Mouse (Mus musculus) hindbrain, embryonic 11.5 days (tissue): ENCODE data around the gene Zfp366. TPM values are rescaled to one million over a fixed set of nuclear protein-coding genes. Genes with fewer than 3 reads are reported as not detected.

Experiments used
- ATAC-seq: fragments of 200-750 bp; cut with Nextera tagmentation; 2 replicates; pipeline ENCODE4 v1.8.0; 2017; ENCODE audit warnings: mild to moderate bottlenecking, moderate TSS enrichment, moderate library complexity; ENCODE audit not compliant: low FRiP score
- DNase-seq: peaks from one replicate; pipeline ENCODE4 v3.0.0-alpha.2; 2015; ENCODE audit warnings: low spot score
- H3K27ac ChIP-seq: fragments of 300-500 bp; sonication (generic); 2 replicates; pipeline ENCODE4 v1.5.1; 2014; ENCODE audit warnings: mild to moderate bottlenecking, low read depth, low read length
- H3K27me3 ChIP-seq: fragments of 300-500 bp; sonication (generic); 2 replicates; pipeline ENCODE4 v1.6.1; 2014; ENCODE audit warnings: mild to moderate bottlenecking, low read length, moderate library complexity, mixed read lengths; ENCODE audit not compliant: control insufficient read depth, insufficient read depth
- H3K36me3 ChIP-seq: fragments of 300-500 bp; sonication (generic); 2 replicates; pipeline ENCODE4 v1.6.1; 2014; ENCODE audit warnings: mild to moderate bottlenecking, low read length, moderate library complexity, mixed read lengths; ENCODE audit not compliant: control insufficient read depth, insufficient read depth
- H3K4me1 ChIP-seq: fragments of 300-500 bp; sonication (generic); replicated peaks from 2 replicates; pipeline ENCODE4 v1.6.1; 2014; ENCODE audit warnings: low read length, mixed read lengths; ENCODE audit not compliant: control insufficient read depth, insufficient read depth
- H3K4me2 ChIP-seq: fragments of 300-500 bp; sonication (generic); replicated peaks from 2 replicates; pipeline ENCODE4 v1.6.1; 2014; ENCODE audit warnings: mild to moderate bottlenecking, low read depth, low read length
- H3K4me3 ChIP-seq: fragments of 300-500 bp; sonication (generic); 2 replicates; pipeline ENCODE4 v1.5.1; 2014; ENCODE audit warnings: low read depth, low read length
- H3K9ac ChIP-seq: fragments of 300-500 bp; sonication (generic); 2 replicates; pipeline ENCODE4 v1.6.1; 2014; ENCODE audit warnings: low read depth, low read length
- H3K9me3 ChIP-seq: fragments of 300-500 bp; sonication (generic); 2 replicates; pipeline ENCODE4 v1.6.1; 2016; ENCODE audit warnings: low read length; ENCODE audit not compliant: control insufficient read depth
- WGBS: fragments of 180-500 bp; shearing (Covaris S2); extraction: QIAGEN DNeasy Blood & Tissue Kit; methylation state at CpG from one replicate; pipeline ENCODE4 v1.1.7; 2014; 5-methylcytosine and 5-hydroxymethylcytosine counted together
- polyA plus RNA-seq: library from polyadenylated mRNA; unstranded; fragments of >200 nt; fragmentation: Nextera tagmentation; extraction: Ambion mirVana; gene quantifications from 2 replicates; pipeline ENCODE4 v1.2.1, GENCODE M21; 2014

Zfp366 gene
- polyA plus RNA-seq, result 0.91 and 0.95 TPM in 2 replicates

DNA sequence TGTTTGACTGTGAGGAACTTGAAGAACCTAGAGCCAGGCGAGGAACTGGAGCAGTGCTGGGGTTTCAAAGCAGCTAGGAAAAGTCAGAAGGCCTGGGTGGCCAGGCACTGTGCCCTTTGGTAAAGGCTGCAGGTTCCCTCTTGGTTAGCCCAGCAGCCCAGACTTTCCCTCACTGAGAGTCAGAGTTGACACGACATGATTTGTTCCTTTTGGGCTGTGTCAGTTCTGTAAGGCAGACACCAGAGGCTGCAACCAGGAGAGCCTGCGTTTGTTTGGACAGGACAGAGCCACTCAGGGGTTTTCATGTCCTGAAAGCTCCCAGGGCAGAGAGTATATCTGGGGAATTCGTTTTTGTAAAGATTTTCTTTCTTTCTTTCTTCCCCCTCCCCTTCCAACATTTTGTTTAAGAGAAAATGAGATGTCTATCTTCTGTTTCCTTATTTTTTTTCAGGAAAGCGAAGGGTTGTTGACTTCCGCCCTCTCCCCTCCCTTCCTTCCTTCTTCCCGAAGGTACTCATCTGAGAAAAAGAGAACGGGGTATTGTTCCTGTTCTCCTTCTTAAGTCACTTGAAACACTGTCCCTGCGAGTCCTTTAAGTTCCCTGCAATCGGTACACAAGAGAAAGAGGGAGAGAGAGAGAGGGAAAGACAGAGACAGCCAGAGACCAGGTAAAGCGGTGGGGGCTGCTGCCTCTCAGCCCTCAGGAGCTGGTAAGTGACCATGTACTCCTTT is at the start of gene Zfp366:
Gene Zfp366 (plus strand): TSS at position 669 of the 732 bp plus-strand sequence.
- no peak within 1 kb of the TSS for H3K4me2 ChIP-seq
- H3K4me1 ChIP-seq, result no peaks in the 10 kb centered on the region
- no peak for ATAC-seq
- WGBS, result 61% methylated on average over 11 of the region's 11 CpGs
- no peaks in the 10 kb centered on the region for H3K27me3 ChIP-seq
- no peak within 1 kb of the TSS for H3K27ac ChIP-seq
- no peak within 1 kb of the TSS for H3K4me3 ChIP-seq
- H3K36me3 ChIP-seq, result no peaks in the 10 kb centered on the region
- no peaks in the 10 kb centered on the region for H3K9me3 ChIP-seq
- no peak within 1 kb of the TSS for H3K9ac ChIP-seq
- no peak for DNase-seq

DNA sequence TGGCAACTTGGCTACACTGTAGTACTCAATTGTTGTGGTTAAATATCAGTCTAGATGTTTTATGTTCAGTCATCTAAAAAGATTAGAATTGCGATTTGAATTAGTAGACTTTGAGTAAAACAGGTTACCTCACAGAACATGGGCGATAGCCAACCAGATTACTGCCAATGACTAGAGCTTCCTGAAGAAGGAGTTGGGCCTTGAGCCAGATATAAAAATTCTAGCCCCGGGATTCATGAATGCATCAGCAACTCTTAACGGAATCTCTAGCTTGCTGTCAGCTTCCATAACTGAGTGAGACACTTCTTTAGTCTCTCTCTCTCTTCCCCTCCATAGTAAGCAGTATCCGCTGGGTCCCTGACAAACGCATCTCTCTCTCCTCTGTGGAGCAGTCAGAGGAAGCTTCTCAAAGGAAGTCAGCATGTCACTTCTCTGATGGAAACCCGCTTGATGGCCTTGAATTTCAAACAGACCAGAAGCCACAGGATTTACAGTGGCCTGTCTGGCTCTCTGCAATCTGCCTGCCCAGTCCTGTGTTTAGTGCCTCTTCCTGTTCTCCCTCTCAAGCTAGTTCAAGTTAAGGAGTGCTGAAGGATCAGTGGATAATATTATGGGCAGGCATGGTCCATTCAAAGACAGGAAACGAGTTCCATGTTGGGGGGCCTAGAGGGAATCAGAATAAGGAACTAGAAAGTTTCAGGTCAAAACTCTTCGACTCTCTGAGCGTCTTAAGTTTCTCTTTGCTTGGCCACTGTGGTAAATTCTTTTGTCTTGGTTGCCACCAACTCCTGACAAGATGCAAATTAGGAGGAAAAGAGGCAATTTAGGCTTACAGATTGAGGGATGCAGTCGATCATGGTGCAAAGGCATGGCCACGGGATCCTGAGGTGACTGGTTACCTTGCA is 46.0 kb upstream of the Zfp366 start:
- Histone ChIP-seq H3K4me3 (no peak overlapping the region), H3K4me2 (no peak overlapping the region), H3K9me3 (no peaks in the 10 kb centered on the region), H3K36me3 (no peaks in the 10 kb centered on the region), H3K9ac (no peak overlapping the region), H3K27ac (no peak overlapping the region), H3K27me3 (no peaks in the 10 kb centered on the region), H3K4me1 (no peaks in the 10 kb centered on the region)
- DNase-seq, result no peak
- 85% methylated on average over 12 of the region's 12 CpGs for WGBS
- ATAC-seq, result no peak

DNA sequence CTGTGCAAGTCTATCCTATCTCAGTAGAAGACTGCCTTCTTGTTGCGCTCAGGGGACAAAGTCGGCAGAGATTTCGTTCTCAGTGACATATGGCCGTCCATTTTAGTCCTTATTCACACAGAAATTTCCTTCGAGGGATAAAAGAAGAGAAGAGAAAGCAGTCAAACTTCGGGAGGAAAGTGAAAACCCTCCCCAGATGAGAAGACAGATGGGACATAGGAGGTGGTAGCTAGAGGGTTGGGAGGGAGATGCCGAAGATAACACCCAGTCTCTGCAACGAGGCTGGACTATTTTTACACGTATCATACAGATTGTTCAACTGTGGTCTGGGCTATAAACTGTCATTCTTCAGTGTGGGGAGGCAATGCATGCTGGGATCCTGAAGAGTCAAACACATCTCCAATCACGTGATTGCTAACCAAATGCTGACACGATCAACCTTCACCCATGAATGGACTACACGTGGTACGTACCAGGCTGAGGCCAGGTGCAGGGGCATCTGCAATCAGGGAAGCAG is 38.2 kb upstream of the Zfp366 start:
- no peaks in the 10 kb centered on the region for H3K36me3 ChIP-seq
- DNase-seq, result no peak
- H3K4me3 ChIP-seq, result no peak overlapping the region
- no peaks in the 10 kb centered on the region; the same call in 1 of the 2 replicates for H3K4me1 ChIP-seq
- H3K9ac ChIP-seq, result no peak overlapping the region
- H3K9me3 ChIP-seq, result no peaks in the 10 kb centered on the region
- WGBS, result 87% methylated on average over 13 of the region's 13 CpGs
- H3K4me2 ChIP-seq, result no peak overlapping the region
- no peak overlapping the region for H3K27ac ChIP-seq
- H3K27me3 ChIP-seq, result no peaks in the 10 kb centered on the region
- no peak for ATAC-seq

DNA sequence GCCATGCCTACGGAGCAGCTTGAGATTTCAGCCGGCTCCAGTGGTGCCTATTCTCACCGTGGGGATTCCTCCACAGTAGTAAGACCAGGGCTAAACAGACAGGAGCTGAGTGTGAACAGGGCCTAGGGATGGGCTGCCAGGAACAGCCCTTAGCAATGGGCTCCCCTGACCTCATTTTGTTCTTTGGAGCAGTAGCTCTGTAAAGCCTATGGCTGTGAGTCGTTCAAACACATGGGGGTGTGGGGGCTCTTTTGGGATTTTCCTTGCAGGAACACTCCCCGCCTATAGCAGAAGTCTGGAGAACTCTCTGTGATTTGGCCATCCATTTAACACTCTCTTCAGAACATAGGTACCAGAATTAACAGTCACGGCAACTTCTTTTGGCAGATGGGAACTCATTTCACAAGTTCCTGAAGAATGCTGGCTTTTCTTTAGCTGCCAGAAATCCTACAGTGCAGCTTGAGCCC is 36.9 kb upstream of the Zfp366 start:
- Histone ChIP-seq H3K9ac (no peak overlapping the region), H3K27me3 (no peaks in the 10 kb centered on the region), H3K27ac (no peak overlapping the region), H3K9me3 (no peaks in the 10 kb centered on the region), H3K4me3 (no peak overlapping the region), H3K36me3 (no peaks in the 10 kb centered on the region), H3K4me2 (no peak overlapping the region), H3K4me1 (no peaks in the 10 kb centered on the region; the same call in 1 of the 2 replicates)
- WGBS, result 73% methylated on average over 6 of the region's 6 CpGs
- ATAC-seq (no peak), DNase-seq (no peak)

DNA sequence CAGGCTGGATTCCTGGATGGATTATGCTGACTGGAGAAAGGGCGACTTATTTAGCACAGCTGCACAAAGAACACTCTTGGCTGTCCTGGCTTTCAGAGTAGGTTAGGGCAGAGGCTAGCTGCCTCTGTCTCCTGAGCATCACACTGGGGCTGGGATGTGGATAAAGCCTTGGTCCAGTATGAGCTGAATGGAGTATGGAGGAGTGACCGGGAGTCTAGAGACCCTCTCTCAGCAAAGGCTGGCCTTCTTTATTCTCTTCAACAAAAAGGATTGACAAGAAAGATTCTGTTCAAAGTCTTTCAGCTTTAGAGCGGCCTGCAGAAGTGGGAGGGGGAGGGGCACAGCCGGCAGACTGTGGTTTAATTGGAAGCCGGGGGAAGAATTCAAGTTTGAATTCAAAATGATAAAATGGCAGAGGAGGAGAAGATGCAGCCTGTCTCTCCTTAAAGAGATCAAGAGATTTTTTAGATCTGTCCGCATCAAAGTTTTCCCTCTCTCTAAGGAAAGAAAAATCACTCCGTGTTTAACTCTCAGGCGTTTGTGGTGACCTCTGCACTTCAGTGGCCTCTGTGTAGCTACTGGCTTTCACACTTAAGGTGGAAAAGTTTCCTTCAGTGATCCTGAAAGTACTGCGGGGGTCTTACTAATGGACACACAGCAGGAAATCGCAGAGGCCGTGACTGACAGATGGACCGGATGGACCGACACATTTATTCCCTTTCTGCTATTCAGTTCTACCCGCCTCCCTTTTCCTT is 34.9 kb upstream of the Zfp366 start:
- WGBS, result 29% methylated on average over 14 of the region's 14 CpGs
- no peak overlapping the region for H3K27ac ChIP-seq
- peak; percentile 51; the same call in 1 of the 2 replicates for ATAC-seq

DNA sequence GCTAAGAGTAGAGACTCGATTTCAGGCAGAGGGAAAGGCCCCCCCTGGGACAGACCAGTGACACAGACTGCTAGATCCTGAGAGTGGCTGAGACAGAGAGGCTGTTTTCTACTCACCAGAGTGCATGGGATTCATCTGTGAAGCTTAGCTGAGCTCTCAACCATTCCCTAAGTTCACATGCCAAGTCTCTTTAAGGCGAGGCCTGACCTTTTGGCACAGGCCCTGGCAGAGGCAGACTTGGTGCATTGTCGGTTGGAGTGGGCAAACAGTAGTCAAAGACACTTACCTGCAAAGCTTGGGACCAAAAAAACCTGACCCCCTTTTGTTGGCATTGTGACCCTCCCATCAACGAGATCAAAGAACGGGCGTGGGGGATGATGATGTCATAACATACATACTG is 34.0 kb upstream of the Zfp366 start:
- no peak overlapping the region for H3K9ac ChIP-seq
- DNase-seq (no peak), ATAC-seq (0 out of 2 replicates have a peak, but pooled peaks have one; percentile 30)
- 67% methylated on average over 6 of the region's 6 CpGs for WGBS
- H3K4me3 ChIP-seq, result no peak overlapping the region
- no peaks in the 10 kb centered on the region; the same call in 1 of the 2 replicates for H3K4me1 ChIP-seq
- no peak overlapping the region for H3K27ac ChIP-seq
- H3K9me3 ChIP-seq, result no peaks in the 10 kb centered on the region
- H3K36me3 ChIP-seq, result no peaks in the 10 kb centered on the region
- H3K27me3 ChIP-seq, result no peaks in the 10 kb centered on the region
- H3K4me2 ChIP-seq, result no peak overlapping the region

More for the DNA sequence above, 34.9 kb upstream of the Zfp366 start:
- Histone ChIP-seq H3K9ac (no peak overlapping the region), H3K4me2 (no peak overlapping the region), H3K9me3 (no peaks in the 10 kb centered on the region), H3K27me3 (no peaks in the 10 kb centered on the region), H3K4me1 (no peaks in the 10 kb centered on the region; the same call in 1 of the 2 replicates), H3K36me3 (no peaks in the 10 kb centered on the region), H3K4me3 (no peak overlapping the region)
- DNase-seq, result peak; percentile 51

DNA sequence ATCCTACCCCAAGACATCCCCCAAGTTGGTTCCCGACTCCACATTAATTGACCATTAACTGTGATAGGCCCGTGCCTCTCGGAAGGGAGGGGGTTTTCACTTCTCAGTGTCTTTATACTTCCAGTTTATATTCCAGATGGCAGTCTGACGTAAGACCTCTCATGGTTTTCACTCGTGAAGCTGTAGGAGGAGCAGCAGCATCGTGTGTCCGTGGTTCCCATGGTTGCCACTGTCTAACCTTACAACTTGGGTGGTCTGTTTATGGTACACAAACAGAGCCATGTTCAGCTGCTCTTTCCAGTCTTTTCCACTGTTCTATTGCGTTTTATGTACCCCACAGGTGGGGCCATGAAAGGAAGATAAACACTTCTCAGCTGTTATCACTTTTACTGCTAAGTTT is 33.5 kb upstream of the Zfp366 start:
- 46% methylated on average over 8 of the region's 8 CpGs for WGBS
- Histone ChIP-seq H3K27ac (no peak overlapping the region), H3K36me3 (no peaks in the 10 kb centered on the region), H3K4me2 (no peak overlapping the region), H3K4me3 (no peak overlapping the region), H3K9ac (no peak overlapping the region), H3K4me1 (no peaks in the 10 kb centered on the region; the same call in 1 of the 2 replicates), H3K27me3 (no peaks in the 10 kb centered on the region), H3K9me3 (no peaks in the 10 kb centered on the region)
- peak; percentile 36 for DNase-seq
- 0 out of 2 replicates have a peak, but pooled peaks have one; percentile 10 for ATAC-seq
